Mouse (Mus musculus) retina, postnatal 7 days (tissue): ENCODE measurements around the gene Plekha7.

Source experiments
- DNase-seq: peaks from one replicate; pipeline ENCODE4 v3.0.0-alpha.2; 2012; ENCODE audit warnings: low read depth, low spot score

Plekha7 gene

GRCm38 (mm10) chr7:116288996-116289395 is 19.2 kb downstream of the Plekha7 start:
- DNase-seq, result no peak

GRCm38 (mm10) chr7:116287959-116288358 is 20.2 kb downstream of the Plekha7 start:
- no peak for DNase-seq

- no peak for DNase-seq
Measured at GRCm38 (mm10) chr7:116286611-116287355, 21.4 kb downstream of the Plekha7 start.

GRCm38 (mm10) chr7:116286173-116286572 is 22.0 kb downstream of the Plekha7 start:
- no peak for DNase-seq

GRCm38 (mm10) chr7:116285216-116285615 is 23.0 kb downstream of the Plekha7 start:
- no peak for DNase-seq

- no peak for DNase-seq
Measured at GRCm38 (mm10) chr7:116282755-116283154, 25.4 kb downstream of the Plekha7 start.

GRCm38 (mm10) chr7:116280126-116280525 is 28.1 kb downstream of the Plekha7 start:
- DNase-seq, result no peak

GRCm38 (mm10) chr7:116278280-116278679 is 29.9 kb downstream of the Plekha7 start:
- no peak for DNase-seq

GRCm38 (mm10) chr7:116276315-116276714 is 31.9 kb downstream of the Plekha7 start:
- DNase-seq, result no peak

GRCm38 (mm10) chr7:116273111-116273510 is 35.1 kb downstream of the Plekha7 start:
- DNase-seq, result no peak

GRCm38 (mm10) chr7:116269501-116269995 is 38.6 kb downstream of the Plekha7 start:
- no peak for DNase-seq

GRCm38 (mm10) chr7:116268113-116268926 is 39.9 kb downstream of the Plekha7 start:
- DNase-seq, result no peak

- DNase-seq, result no peak
Measured at GRCm38 (mm10) chr7:116263281-116263680, 44.9 kb downstream of the Plekha7 start.

- no peak for DNase-seq
Measured at GRCm38 (mm10) chr7:116262508-116262907, 45.7 kb downstream of the Plekha7 start.

GRCm38 (mm10) chr7:116262101-116262500 is 46.1 kb downstream of the Plekha7 start:
- no peak for DNase-seq

GRCm38 (mm10) chr7:116260826-116261615 is 47.2 kb downstream of the Plekha7 start:
- no peak for DNase-seq

GRCm38 (mm10) chr7:116258464-116259185 is 49.6 kb downstream of the Plekha7 start:
- DNase-seq, result no peak

GRCm38 (mm10) chr7:116257953-116258352 is 50.2 kb downstream of the Plekha7 start:
- no peak for DNase-seq

- no peak for DNase-seq
Measured at GRCm38 (mm10) chr7:116255664-116256063, 52.5 kb downstream of the Plekha7 start.

GRCm38 (mm10) chr7:116254660-116255059 is 53.5 kb downstream of the Plekha7 start:
- DNase-seq, result no peak

GRCm38 (mm10) chr7:116252470-116252869 is 55.7 kb downstream of the Plekha7 start:
- no peak for DNase-seq
